In the genomic region with DNA sequence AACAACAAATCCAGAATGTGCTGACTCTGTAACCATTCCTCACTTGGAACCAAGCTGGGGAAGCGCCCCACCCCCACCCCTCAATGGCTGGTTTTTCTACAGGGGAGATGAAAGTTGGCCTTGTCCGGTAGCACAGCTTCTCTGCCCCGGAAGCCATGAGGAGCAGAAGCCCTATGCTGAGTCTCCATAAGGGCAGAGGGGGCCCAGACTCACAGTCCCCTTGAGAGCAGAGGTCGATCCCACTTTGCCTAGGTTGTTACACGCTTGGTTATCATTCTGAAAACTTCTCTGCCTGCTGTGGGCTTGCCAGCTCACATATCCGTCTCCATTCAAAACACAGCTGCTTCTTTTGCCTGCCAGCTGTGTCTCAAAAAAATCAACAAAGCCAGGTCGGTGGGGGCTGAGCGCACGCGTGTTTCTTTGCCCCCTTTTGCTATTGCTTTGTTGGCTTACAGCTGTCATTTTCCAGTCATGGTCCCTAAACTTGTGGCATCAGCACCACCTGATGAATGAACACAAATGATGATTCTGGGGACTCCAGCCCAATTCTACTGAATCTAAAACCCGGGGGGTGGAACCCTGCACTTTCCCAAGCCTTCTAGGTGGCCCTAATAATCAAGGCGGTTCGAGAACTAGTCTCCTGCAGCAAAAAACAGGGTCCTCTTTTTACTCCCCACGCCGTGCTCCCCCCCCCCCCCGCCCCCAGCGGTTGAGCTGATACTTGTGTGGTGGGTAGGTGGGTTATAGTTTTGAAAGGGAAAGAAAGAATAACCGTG, we compare ENCODE assay signal across 12 mouse cellular contexts. TPM values are rescaled to one million over a fixed set of nuclear protein-coding genes. Genes with fewer than 3 reads are reported as not detected.
DNase-seq lines count a peak whose midpoint lies in the region; ATAC-seq and TF ChIP-seq lines count a peak whose summit lies in the region.
"Had no signal": no experiment of that assay in that cellular context is flagged by ENCODE, and none has a peak within 500 bp of the region (broad histone marks: within the 10 kb centered on the region; RNA-seq: fewer than 3 reads in every experiment).

No protein-coding gene starts in this region.

- no peaks in the 10 kb centered on the region for H3K4me1 ChIP-seq in lung, embryonic 14.5 days (ENCODE audit: insufficient read depth)
- peaks cover 19% of the 10 kb centered on the region for H3K4me1 ChIP-seq in embryonic facial prominence, embryonic 12.5 days
- peaks cover 53% of the 10 kb centered on the region for H3K4me1 ChIP-seq in limb, embryonic 10.5 days
- peaks cover 28% of the 10 kb centered on the region for H3K4me1 ChIP-seq in neural tube, embryonic 13.5 days (replicated peaks)

- no peaks in the 10 kb centered on the region for H3K27me3 ChIP-seq in lung, embryonic 14.5 days (ENCODE audit: insufficient read depth, low read length)
- no peaks in the 10 kb centered on the region for H3K27me3 ChIP-seq in embryonic facial prominence, embryonic 12.5 days
- H3K27me3 ChIP-seq in limb, embryonic 10.5 days (ENCODE audit: low read depth, poor library complexity, severe bottlenecking): no peaks in the 10 kb centered on the region
- H3K27me3 ChIP-seq in neural tube, embryonic 13.5 days: no peaks in the 10 kb centered on the region

- H3K4me3 ChIP-seq in lung, embryonic 14.5 days (ENCODE audit: low read depth, low read length): no peak overlapping the region
- H3K4me3 ChIP-seq in embryonic facial prominence, embryonic 12.5 days: 0 out of 2 replicates have a peak overlapping the region, but pooled peaks have one; percentile 9
- peak overlapping the region; percentile 41 for H3K4me3 ChIP-seq in limb, embryonic 10.5 days
- H3K4me3 ChIP-seq in neural tube, embryonic 13.5 days: no peak overlapping the region

- peak overlapping the region; percentile 21 for H3K4me2 ChIP-seq in lung, embryonic 14.5 days
- peak overlapping the region; percentile 51 for H3K4me2 ChIP-seq in embryonic facial prominence, embryonic 12.5 days (replicated peaks)
- peak overlapping the region; percentile 26 for H3K4me2 ChIP-seq in neural tube, embryonic 13.5 days

- DNase-seq in lung, embryonic 14.5 days: peak; percentile 42
- DNase-seq in lung, postnatal 36 days: no peak
- DNase-seq in limb, embryonic 10.5 days (ENCODE audit: low spot score): peak; percentile 62
- DNase-seq in layer of hippocampus, postnatal 25 days (ENCODE audit: extremely low spot score in 1 of 2, low spot score in 1 of 2): no peak
- no peak for DNase-seq in layer of hippocampus, adult 9-10 months (ENCODE audit: low spot score)
- DNase-seq: cerebellum, postnatal 10 days; kidney, adult 2 months; right cerebral cortex, adult 18-20 months had no signal

- WGBS in lung, embryonic 14.5 days: 15% methylated on average over 16 of the region's 18 CpGs
- WGBS in embryonic facial prominence, embryonic 12.5 days: 6% methylated on average over 18 of the region's 18 CpGs
- WGBS in limb, embryonic 10.5 days: 9% methylated on average over 18 of the region's 18 CpGs
- 8% methylated on average over 18 of the region's 18 CpGs for WGBS in neural tube, embryonic 13.5 days

- TF ChIP-seq CTCF in lung, embryonic 14.5 days (IDR thresholded peaks at IDR 0.05; ENCODE audit: low read depth): no peak

- H3K36me3 ChIP-seq in lung, embryonic 14.5 days (ENCODE audit: insufficient read depth): no peaks in the 10 kb centered on the region
- H3K36me3 ChIP-seq in embryonic facial prominence, embryonic 12.5 days: no peaks in the 10 kb centered on the region
- H3K36me3 ChIP-seq in limb, embryonic 10.5 days: no peaks in the 10 kb centered on the region
- H3K36me3 ChIP-seq in neural tube, embryonic 13.5 days: no peaks in the 10 kb centered on the region

- no peak overlapping the region for H3K9ac ChIP-seq in lung, embryonic 14.5 days
- H3K9ac ChIP-seq in embryonic facial prominence, embryonic 12.5 days: no peak overlapping the region
- 0 out of 2 replicates have a peak overlapping the region, but pooled peaks have one; percentile 17 for H3K9ac ChIP-seq in neural tube, embryonic 13.5 days

- ATAC-seq in lung, embryonic 14.5 days (ENCODE audit: insufficient read depth): peak; percentile 49
- ATAC-seq in embryonic facial prominence, embryonic 12.5 days (ENCODE audit: insufficient number of reproducible peaks, insufficient read depth, low FRiP score, low TSS enrichment): 0 out of 2 replicates have a peak, but pooled peaks have one; percentile 48
- peak; percentile 51 for ATAC-seq in neural tube, embryonic 13.5 days (ENCODE audit: low read depth)
- ATAC-seq in granulocyte monocyte progenitor cell, adult 5-6 weeks (replicated peaks; ENCODE audit: poor library complexity, severe bottlenecking): no peak
- ATAC-seq: Patski had no signal

- H3K9me3 ChIP-seq in lung, embryonic 14.5 days (ENCODE audit: low read depth, low read length): no peaks in the 10 kb centered on the region
- H3K9me3 ChIP-seq in embryonic facial prominence, embryonic 12.5 days: no peaks in the 10 kb centered on the region
- H3K9me3 ChIP-seq in limb, embryonic 10.5 days (replicated peaks): no peaks in the 10 kb centered on the region
- H3K9me3 ChIP-seq in neural tube, embryonic 13.5 days: no peaks in the 10 kb centered on the region

- no peak overlapping the region for H3K27ac ChIP-seq in lung, embryonic 14.5 days (ENCODE audit: low read depth)
- H3K27ac ChIP-seq in embryonic facial prominence, embryonic 12.5 days: peak overlapping the region; percentile 50; the same call in 1 of the 2 replicates
- peak overlapping the region; percentile 93 for H3K27ac ChIP-seq in limb, embryonic 10.5 days
- H3K27ac ChIP-seq in neural tube, embryonic 13.5 days (replicated peaks): 0 out of 2 replicates have a peak overlapping the region, but pooled peaks have one; percentile 18

RNA-seq across cellular contexts. Expression of gene Fam180a, which starts 28.1 kb away (rescaled TPM):
- polyA plus RNA-seq in lung, embryonic 14.5 days (2014; fragmentation: Nextera tagmentation; extraction: Ambion mirVana): 0.74 and 1.1 TPM in 2 replicates
- polyA plus RNA-seq in embryonic facial prominence, embryonic 12.5 days (2016; fragmentation: Nextera tagmentation; extraction: Ambion mirVana): 0.14 TPM in 1 of 2 replicates, not detected in the other
- not detected in 2 replicates for polyA plus RNA-seq in limb, embryonic 10.5 days (2016; fragmentation: Nextera tagmentation; extraction: Ambion mirVana)
- polyA plus RNA-seq in neural tube, embryonic 13.5 days (2015; fragmentation: Nextera tagmentation; extraction: Ambion mirVana): 0.39 and 0.73 TPM in 2 replicates
- not detected in 2 replicates for total RNA-seq in granulocyte monocyte progenitor cell, adult 5-6 weeks (2014; fragmentation: Nextera tagmentation)
- not detected in 2 replicates for total RNA-seq in granulocyte monocyte progenitor cell, adult 5-6 weeks (2017)
- total RNA-seq in layer of hippocampus, postnatal 25 days (2021): under 1 TPM; 0.68 to 0.98 TPM
- polyA plus RNA-seq: Patski had no signal

RNA-seq across cellular contexts. Expression of gene Slc13a4, which starts 46.1 kb away (rescaled TPM):
- 0.12 and 0.24 TPM in 2 replicates for polyA plus RNA-seq in lung, embryonic 14.5 days (2014; fragmentation: Nextera tagmentation; extraction: Ambion mirVana)
- 0.57 and 0.59 TPM in 2 replicates for polyA plus RNA-seq in embryonic facial prominence, embryonic 12.5 days (2016; fragmentation: Nextera tagmentation; extraction: Ambion mirVana)
- 0.38 and 0.40 TPM in 2 replicates for polyA plus RNA-seq in limb, embryonic 10.5 days (2016; fragmentation: Nextera tagmentation; extraction: Ambion mirVana)
- polyA plus RNA-seq in neural tube, embryonic 13.5 days (2015; fragmentation: Nextera tagmentation; extraction: Ambion mirVana): 1.3 and 2.1 TPM in 2 replicates
- total RNA-seq in granulocyte monocyte progenitor cell, adult 5-6 weeks (2014; fragmentation: Nextera tagmentation): not detected in 2 replicates
- total RNA-seq in granulocyte monocyte progenitor cell, adult 5-6 weeks (2017): not detected in 2 replicates
- 1 to 10 TPM; 2.7 to 3.1 TPM for total RNA-seq in layer of hippocampus, postnatal 25 days (2021)
- polyA plus RNA-seq: Patski had no signal

Comparison
In these comparisons a context has a peak if more than half of its experiments do, and no peak if none do; other contexts are left out.
1. DNase-seq: peak in lung, embryonic 14.5 days (single experiment) and limb, embryonic 10.5 days (single experiment); none in lung, postnatal 36 days (single experiment), layer of hippocampus, postnatal 25 days (0 of 2) and layer of hippocampus, adult 9-10 months (single experiment).
2. H3K4me3 ChIP-seq: peak in embryonic facial prominence, embryonic 12.5 days (single experiment) and limb, embryonic 10.5 days (single experiment); none in lung, embryonic 14.5 days (single experiment) and neural tube, embryonic 13.5 days (single experiment).
3. Peak in every context shown above with its lines, with median percentiles within 50 percentile points of each other: H3K4me2 ChIP-seq.